Mouse (Mus musculus) limb, embryonic 11.5 days (tissue): ENCODE measurements around the gene Sdhb. TPM values are rescaled to one million over a fixed set of nuclear protein-coding genes. Genes with fewer than 3 reads are reported as not detected.

ENCODE experiments used
- ATAC-seq: fragments of 200-750 bp; cut with Nextera tagmentation; 2 replicates; pipeline ENCODE4 v1.8.0; 2017; ENCODE audit warnings: low read depth; ENCODE audit not compliant: insufficient number of reproducible peaks, low FRiP score, low TSS enrichment
- DNase-seq: peaks from one replicate; pipeline ENCODE4 v3.0.0-alpha.2; 2015; ENCODE audit warnings: low spot score
- H3K27ac ChIP-seq: fragments of 300-500 bp; sonication (generic); replicated peaks from 2 replicates; pipeline ENCODE4 v1.5.1; 2014; ENCODE audit warnings: low read depth, mild to moderate bottlenecking, low read length
- H3K27me3 ChIP-seq: fragments of 300-500 bp; sonication (generic); 2 replicates; pipeline ENCODE4 v1.6.1; 2014; ENCODE audit warnings: mild to moderate bottlenecking, low read length, mixed read lengths; ENCODE audit not compliant: control insufficient read depth, insufficient read depth
- H3K36me3 ChIP-seq: fragments of 300-500 bp; sonication (generic); 2 replicates; pipeline ENCODE4 v1.6.1; 2014; ENCODE audit warnings: mild to moderate bottlenecking, low read length, moderate library complexity, mixed read lengths; ENCODE audit not compliant: control insufficient read depth, insufficient read depth
- H3K4me1 ChIP-seq: fragments of 300-500 bp; sonication (generic); 2 replicates; pipeline ENCODE4 v1.6.1; 2014; ENCODE audit warnings: low read length, mixed read lengths; ENCODE audit not compliant: control insufficient read depth, insufficient read depth
- H3K4me2 ChIP-seq: fragments of 300-500 bp; sonication (generic); 2 replicates; pipeline ENCODE4 v1.6.1; 2014; ENCODE audit warnings: low read depth, mild to moderate bottlenecking, moderate library complexity; ENCODE audit not compliant: severe bottlenecking
- H3K4me3 ChIP-seq: fragments of 300-500 bp; sonication (generic); 2 replicates; pipeline ENCODE4 v1.5.1; 2014; ENCODE audit warnings: low read depth, low read length
- H3K9ac ChIP-seq: fragments of 300-500 bp; sonication (generic); 2 replicates; pipeline ENCODE4 v1.6.1; 2014; ENCODE audit warnings: mild to moderate bottlenecking, low read length
- H3K9me3 ChIP-seq: fragments of 300-500 bp; sonication (generic); 2 replicates; pipeline ENCODE4 v1.6.1; 2016; ENCODE audit warnings: low read length; ENCODE audit not compliant: control insufficient read depth
- WGBS: fragments of 180-500 bp; shearing (Covaris S2); extraction: QIAGEN DNeasy Blood & Tissue Kit; methylation state at CpG from one replicate; pipeline ENCODE4 v1.1.7; 2014; 5-methylcytosine and 5-hydroxymethylcytosine counted together
- polyA plus RNA-seq: library from polyadenylated mRNA; unstranded; fragments of >200 nt; fragmentation: Nextera tagmentation; extraction: Ambion mirVana; gene quantifications from 2 replicates; pipeline ENCODE4 v1.2.1, GENCODE M21; 2014

Gene Sdhb
- 403 and 421 TPM in 2 replicates for polyA plus RNA-seq

- Histone ChIP-seq H3K36me3 (no peaks in the 10 kb centered on the region), H3K27me3 (no peaks in the 10 kb centered on the region), H3K9me3 (no peaks in the 10 kb centered on the region), H3K4me1 (peaks cover 8% of the 10 kb centered on the region; the same call in 1 of the 2 replicates), H3K4me2 (peak within 1 kb of the TSS; percentile 92), H3K4me3 (peak within 1 kb of the TSS; percentile 96), H3K27ac (no peak within 1 kb of the TSS; the same call in 1 of the 2 replicates), H3K9ac (peak within 1 kb of the TSS; percentile 92)
- peak; percentile 91 for ATAC-seq
- 3% methylated on average over 37 of the region's 37 CpGs for WGBS
- DNase-seq = peak; percentile 97
Observed at GRCm38 (mm10) chr4:140960781-140961466, at the start of gene Sdhb. Gene Sdhb, plus strand, starts transcription at chr4:140961203.

GRCm38 (mm10) chr4:140911416-140911815 lies 49.6 kb upstream of the Sdhb start:
- Histone ChIP-seq H3K27ac (no peak overlapping the region), H3K9me3 (no peaks in the 10 kb centered on the region), H3K4me3 (no peak overlapping the region), H3K4me1 (peaks cover 4% of the 10 kb centered on the region), H3K9ac (no peak overlapping the region), H3K27me3 (peaks cover 7% of the 10 kb centered on the region; the same call in 1 of the 2 replicates), H3K4me2 (no peak overlapping the region), H3K36me3 (no peaks in the 10 kb centered on the region)
- ATAC-seq = no peak
- WGBS = 90% methylated on average over 9 of the region's 9 CpGs
- DNase-seq = no peak

DNA sequence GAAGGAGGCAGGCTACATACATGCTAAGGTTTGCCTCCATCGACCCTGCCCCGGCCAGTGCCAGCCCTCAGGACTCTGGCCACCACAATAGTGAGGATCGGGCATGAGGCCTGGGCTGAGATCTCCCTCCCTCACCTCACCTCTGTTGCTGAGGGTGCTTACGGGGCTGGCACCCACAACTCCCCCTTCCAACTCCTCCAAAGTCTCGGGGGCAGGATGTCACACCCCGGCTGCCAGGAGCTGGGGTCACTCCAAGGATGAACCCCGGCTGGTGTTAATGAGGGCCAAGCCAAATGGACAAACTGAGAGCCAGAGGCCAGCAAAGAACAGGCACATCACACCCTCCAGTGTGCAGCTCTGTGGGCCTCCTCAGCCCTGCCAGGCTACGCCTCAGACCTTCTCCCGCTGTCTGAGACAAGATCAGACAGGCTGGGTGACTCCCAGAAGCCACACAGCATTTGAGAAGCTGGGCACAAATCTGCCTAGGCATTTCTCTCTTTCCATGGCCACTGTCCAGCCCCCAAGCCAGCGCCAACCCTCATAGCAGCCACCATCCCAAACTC lies 48.7 kb upstream of the Sdhb start:
- H3K4me3 ChIP-seq = no peak overlapping the region
- DNase-seq = no peak
- H3K36me3 ChIP-seq = no peaks in the 10 kb centered on the region
- no peak overlapping the region for H3K9ac ChIP-seq
- peaks cover 2% of the 10 kb centered on the region; the same call in 1 of the 2 replicates for H3K4me1 ChIP-seq
- H3K4me2 ChIP-seq = no peak overlapping the region
- 76% methylated on average over 10 of the region's 10 CpGs for WGBS
- no peak overlapping the region for H3K27ac ChIP-seq
- no peak for ATAC-seq
- H3K27me3 ChIP-seq = 0 out of 2 replicates have a peak, but pooled peaks cover 2% of the 10 kb centered on the region
- no peaks in the 10 kb centered on the region for H3K9me3 ChIP-seq

DNA sequence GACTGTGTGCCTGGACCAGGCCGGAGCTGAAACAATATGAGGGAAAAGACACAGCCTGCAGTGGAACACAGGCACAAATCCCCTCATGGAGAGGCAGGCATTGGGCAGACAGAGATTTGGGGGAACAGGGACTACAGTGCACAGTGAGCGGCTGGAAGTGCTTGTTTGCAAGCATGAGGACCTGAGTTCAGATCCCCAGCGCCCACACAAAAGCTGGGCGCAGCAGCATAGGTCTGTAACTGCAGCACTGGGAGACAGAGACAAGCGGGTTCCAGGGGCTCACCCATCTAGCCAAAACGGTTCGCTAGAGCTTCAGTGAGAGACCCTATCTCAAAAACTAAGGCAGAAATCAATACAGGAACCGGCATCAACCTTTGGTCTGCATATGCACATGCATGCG lies 47.4 kb upstream of the Sdhb start:
- no peak overlapping the region for H3K4me3 ChIP-seq
- 92% methylated on average over 9 of the region's 9 CpGs for WGBS
- no peaks in the 10 kb centered on the region for H3K36me3 ChIP-seq
- DNase-seq (no peak), ATAC-seq (no peak)
- H3K9ac ChIP-seq = no peak overlapping the region
- H3K9me3 ChIP-seq = no peaks in the 10 kb centered on the region
- no peak overlapping the region for H3K4me2 ChIP-seq
- no peaks in the 10 kb centered on the region for H3K27me3 ChIP-seq
- H3K27ac ChIP-seq = no peak overlapping the region
- peaks cover 2% of the 10 kb centered on the region; the same call in 1 of the 2 replicates for H3K4me1 ChIP-seq

DNA sequence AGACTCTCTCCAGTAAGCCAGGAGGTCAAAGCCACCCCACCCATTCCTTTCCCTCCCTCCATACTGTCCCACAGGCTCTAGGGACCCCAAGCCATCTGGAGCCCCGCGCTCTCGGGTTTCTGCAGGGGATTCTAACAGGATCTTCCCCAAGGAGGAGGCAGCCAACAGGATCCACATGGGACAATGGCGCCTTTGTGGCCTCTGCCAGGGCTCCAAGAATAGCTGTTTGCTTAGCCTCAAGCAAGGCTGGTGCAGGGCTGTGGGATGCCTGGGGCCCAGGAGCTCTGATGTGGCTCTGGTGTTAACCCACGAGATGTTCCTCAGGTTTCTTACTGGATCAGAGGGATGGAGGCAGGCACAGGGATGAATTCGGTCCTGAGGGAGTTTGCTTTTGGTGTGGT lies 46.3 kb upstream of the Sdhb start:
- no peak for ATAC-seq
- 65% methylated on average over 6 of the region's 6 CpGs for WGBS

DNA sequence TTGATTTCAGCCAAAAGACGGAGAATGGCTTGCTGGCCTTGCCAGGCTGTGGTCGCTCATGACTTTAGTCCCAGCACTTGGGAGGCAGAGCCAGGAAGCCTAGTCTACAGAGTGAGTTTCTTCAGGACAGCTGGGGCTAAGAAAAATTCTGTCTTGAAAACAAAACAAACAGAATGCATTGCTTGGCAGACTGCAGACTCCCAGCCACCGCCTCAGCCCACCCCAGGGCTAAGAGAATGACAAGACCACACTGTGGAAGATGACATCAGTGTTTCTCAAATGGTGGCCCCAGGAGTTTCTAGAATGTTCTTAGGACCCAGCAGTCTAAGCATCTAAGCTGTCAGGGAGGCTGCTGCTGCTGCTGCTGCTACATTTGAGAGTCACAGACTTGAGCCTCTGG lies 45.8 kb upstream of the Sdhb start:
- Histone ChIP-seq H3K9ac (no peak overlapping the region), H3K27me3 (no peaks in the 10 kb centered on the region), H3K27ac (no peak overlapping the region), H3K4me3 (no peak overlapping the region), H3K36me3 (no peaks in the 10 kb centered on the region), H3K9me3 (no peaks in the 10 kb centered on the region), H3K4me2 (no peak overlapping the region), H3K4me1 (peaks cover 2% of the 10 kb centered on the region; the same call in 1 of the 2 replicates)
- ATAC-seq (no peak), DNase-seq (no peak)
- WGBS = 91% methylated on average over 3 of the region's 3 CpGs

More for the DNA sequence above, 46.3 kb upstream of the Sdhb start:
- no peak overlapping the region for H3K27ac ChIP-seq
- H3K4me3 ChIP-seq = no peak overlapping the region
- H3K9ac ChIP-seq = no peak overlapping the region
- H3K9me3 ChIP-seq = no peaks in the 10 kb centered on the region
- H3K36me3 ChIP-seq = no peaks in the 10 kb centered on the region
- no peaks in the 10 kb centered on the region for H3K27me3 ChIP-seq
- H3K4me2 ChIP-seq = no peak overlapping the region
- DNase-seq = no peak
- peaks cover 2% of the 10 kb centered on the region; the same call in 1 of the 2 replicates for H3K4me1 ChIP-seq

DNA sequence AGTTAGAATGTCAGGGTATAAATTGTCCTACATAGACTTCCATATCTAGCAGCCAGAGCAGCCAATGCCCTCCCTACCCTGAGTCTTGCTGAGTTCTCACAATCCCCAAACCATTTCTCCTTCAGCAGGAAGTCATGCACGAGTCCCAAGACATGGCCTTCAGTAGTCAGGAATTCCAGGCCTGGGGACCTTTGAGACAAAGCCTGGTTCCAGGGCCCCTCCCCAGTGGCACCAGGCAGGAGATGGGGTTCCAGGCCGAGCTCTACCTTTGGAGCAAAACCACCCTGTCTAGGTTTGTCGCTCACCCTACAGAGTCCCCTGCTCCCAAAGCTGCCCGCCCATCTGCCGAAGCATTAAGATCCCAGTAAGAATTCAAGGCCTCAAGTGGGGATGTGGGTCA lies 44.7 kb upstream of the Sdhb start:
- Histone ChIP-seq H3K27me3 (no peaks in the 10 kb centered on the region), H3K9ac (no peak overlapping the region), H3K4me2 (no peak overlapping the region), H3K4me1 (no peaks in the 10 kb centered on the region), H3K9me3 (no peaks in the 10 kb centered on the region), H3K4me3 (no peak overlapping the region), H3K36me3 (no peaks in the 10 kb centered on the region), H3K27ac (no peak overlapping the region)
- no peak for DNase-seq
- ATAC-seq = no peak
- 80% methylated on average over 5 of the region's 5 CpGs for WGBS

GRCm38 (mm10) chr4:140917451-140917850 lies 43.6 kb upstream of the Sdhb start:
- H3K36me3 ChIP-seq = no peaks in the 10 kb centered on the region
- DNase-seq = no peak
- 89% methylated on average over 9 of the region's 9 CpGs for whole genome bisulfite sequencing
- H3K4me2 ChIP-seq = no peak overlapping the region
- no peaks in the 10 kb centered on the region for H3K27me3 ChIP-seq
- H3K27ac ChIP-seq = no peak overlapping the region
- no peak overlapping the region for H3K9ac ChIP-seq
- 0 out of 2 replicates have a peak, but pooled peaks cover 4% of the 10 kb centered on the region for H3K4me1 ChIP-seq
- no peak for ATAC-seq
- no peaks in the 10 kb centered on the region for H3K9me3 ChIP-seq
- no peak overlapping the region for H3K4me3 ChIP-seq
